Mouse (Mus musculus) small intestine, adult 2 months (tissue): ENCODE measurements at regions not wholly inside any gene's neighbourhood (a gene's known extent, or its start where the extent isn't known, plus 50 kb on each side); places are given as distances from the start of the nearest gene placed in this dataset.

Source experiments
- CTCF ChIP-seq: fragments of 200-500 bp; IDR thresholded peaks from 2 replicates; pipeline ENCODE4 v1.5.1; 2012; ENCODE audit warnings: low read depth, mild to moderate bottlenecking, control low read depth, inconsistent platforms, low read length, moderate library complexity, mixed read lengths; ENCODE audit not compliant: insufficient replicate concordance, insufficient read length; ENCODE audit errors: extremely low read depth
- POLR2A ChIP-seq: fragments of 200-500 bp; IDR thresholded peaks from 2 replicates; pipeline ENCODE4 v1.6.1; 2012; ENCODE audit warnings: low read depth, mild to moderate bottlenecking, control low read depth, inconsistent platforms, low read length, moderate library complexity

- no peak for TF ChIP-seq POLR2A
- TF ChIP-seq CTCF: no peak
Observed at GRCm38 (mm10) chr16:24220613-24221012, 172.7 kb upstream of the Lpp start.
